Mouse (Mus musculus): ENCODE results near the gene Grap2.

Grap2 gene

GRCm38 (mm10) chr15:80538671-80539340 lies 33.6 kb upstream of the Grap2 start:
- no peak for TF ChIP-seq POU5F1 (IDR thresholded peaks at IDR 0.05; ENCODE audit: borderline replicate concordance, low read length)
- TF ChIP-seq CTCF (conservative IDR thresholded peaks at IDR 0.05; ENCODE audit: low read length): no peak
- no peak for TF ChIP-seq NANOG (IDR thresholded peaks at IDR 0.05; ENCODE audit: borderline replicate concordance, low read length)
- H3K4me3 ChIP-seq (replicated peaks; ENCODE audit: low read length): no peak overlapping the region
- no peaks in the 10 kb centered on the region for H3K4me1 ChIP-seq (replicated peaks; ENCODE audit: low read depth, low read length)
- H3K27me3 ChIP-seq (ENCODE audit: insufficient read depth, low read length): no peaks in the 10 kb centered on the region; the same call in 1 of the 2 replicates
- H3K36me3 ChIP-seq (ENCODE audit: insufficient read depth, low read length): no peaks in the 10 kb centered on the region
- no peaks in the 10 kb centered on the region for H3K9me3 ChIP-seq (ENCODE audit: low read length)

- no peaks in the 10 kb centered on the region for H3K9me3 ChIP-seq (ENCODE audit: low read length)
- H3K4me3 ChIP-seq (replicated peaks; ENCODE audit: low read length): no peak overlapping the region
- no peaks in the 10 kb centered on the region for H3K4me1 ChIP-seq (replicated peaks; ENCODE audit: low read depth, low read length)
- H3K27me3 ChIP-seq (ENCODE audit: insufficient read depth, low read length): no peaks in the 10 kb centered on the region
- no peak for TF ChIP-seq NANOG (IDR thresholded peaks at IDR 0.05; ENCODE audit: borderline replicate concordance, low read length)
- TF ChIP-seq CTCF (conservative IDR thresholded peaks at IDR 0.05; ENCODE audit: low read length): no peak
- no peak for TF ChIP-seq POU5F1 (IDR thresholded peaks at IDR 0.05; ENCODE audit: borderline replicate concordance, low read length)
- H3K36me3 ChIP-seq (ENCODE audit: insufficient read depth, low read length): no peaks in the 10 kb centered on the region
Measured at GRCm38 (mm10) chr15:80544115-80544514, 28.3 kb upstream of the Grap2 start.

GRCm38 (mm10) chr15:80545430-80545829 lies 27.0 kb upstream of the Grap2 start:
- Histone ChIP-seq H3K9me3 (ENCODE audit: low read length) (no peaks in the 10 kb centered on the region), H3K27me3 (ENCODE audit: insufficient read depth, low read length) (no peaks in the 10 kb centered on the region), H3K4me1 (replicated peaks; ENCODE audit: low read depth, low read length) (no peaks in the 10 kb centered on the region), H3K4me3 (replicated peaks; ENCODE audit: low read length) (no peak overlapping the region), H3K36me3 (ENCODE audit: insufficient read depth, low read length) (no peaks in the 10 kb centered on the region)
- TF ChIP-seq NANOG (IDR thresholded peaks at IDR 0.05; ENCODE audit: borderline replicate concordance, low read length): no peak
- no peak for TF ChIP-seq CTCF (conservative IDR thresholded peaks at IDR 0.05; ENCODE audit: low read length)
- TF ChIP-seq POU5F1 (IDR thresholded peaks at IDR 0.05; ENCODE audit: borderline replicate concordance, low read length): no peak

- no peak overlapping the region for H3K4me3 ChIP-seq (replicated peaks; ENCODE audit: low read length)
- TF ChIP-seq CTCF (conservative IDR thresholded peaks at IDR 0.05; ENCODE audit: low read length) (no peak), POU5F1 (IDR thresholded peaks at IDR 0.05; ENCODE audit: borderline replicate concordance, low read length) (no peak), NANOG (IDR thresholded peaks at IDR 0.05; ENCODE audit: borderline replicate concordance, low read length) (no peak)
- no peaks in the 10 kb centered on the region for H3K27me3 ChIP-seq (ENCODE audit: insufficient read depth, low read length)
- H3K36me3 ChIP-seq (ENCODE audit: insufficient read depth, low read length): no peaks in the 10 kb centered on the region
- H3K4me1 ChIP-seq (replicated peaks; ENCODE audit: low read depth, low read length): no peaks in the 10 kb centered on the region
- no peaks in the 10 kb centered on the region for H3K9me3 ChIP-seq (ENCODE audit: low read length)
Measured at GRCm38 (mm10) chr15:80554860-80555822, 17.3 kb upstream of the Grap2 start.

- Histone ChIP-seq H3K36me3 (ENCODE audit: insufficient read depth, low read length) (no peaks in the 10 kb centered on the region), H3K27me3 (ENCODE audit: insufficient read depth, low read length) (no peaks in the 10 kb centered on the region), H3K9me3 (ENCODE audit: low read length) (no peaks in the 10 kb centered on the region), H3K4me3 (replicated peaks; ENCODE audit: low read length) (no peak overlapping the region), H3K4me1 (replicated peaks; ENCODE audit: low read depth, low read length) (no peaks in the 10 kb centered on the region)
- TF ChIP-seq NANOG (IDR thresholded peaks at IDR 0.05; ENCODE audit: borderline replicate concordance, low read length) (no peak), POU5F1 (IDR thresholded peaks at IDR 0.05; ENCODE audit: borderline replicate concordance, low read length) (no peak), CTCF (conservative IDR thresholded peaks at IDR 0.05; ENCODE audit: low read length) (no peak)
Measured at GRCm38 (mm10) chr15:80556021-80556420, 16.4 kb upstream of the Grap2 start.

GRCm38 (mm10) chr15:80557745-80558144 lies 14.6 kb upstream of the Grap2 start:
- no peaks in the 10 kb centered on the region for H3K36me3 ChIP-seq (ENCODE audit: insufficient read depth, low read length)
- no peak for TF ChIP-seq NANOG (IDR thresholded peaks at IDR 0.05; ENCODE audit: borderline replicate concordance, low read length)

GRCm38 (mm10) chr15:80559534-80559933 lies 12.9 kb upstream of the Grap2 start:
- no peaks in the 10 kb centered on the region for H3K9me3 ChIP-seq (ENCODE audit: low read length)
- H3K4me1 ChIP-seq (replicated peaks; ENCODE audit: low read depth, low read length): 0 out of 2 replicates have a peak, but pooled peaks cover 4% of the 10 kb centered on the region
- TF ChIP-seq NANOG (IDR thresholded peaks at IDR 0.05; ENCODE audit: borderline replicate concordance, low read length) (no peak), POU5F1 (IDR thresholded peaks at IDR 0.05; ENCODE audit: borderline replicate concordance, low read length) (no peak), CTCF (conservative IDR thresholded peaks at IDR 0.05; ENCODE audit: low read length) (no peak)
- no peak overlapping the region for H3K4me3 ChIP-seq (replicated peaks; ENCODE audit: low read length)
- no peaks in the 10 kb centered on the region for H3K36me3 ChIP-seq (ENCODE audit: insufficient read depth, low read length)
- 0 out of 2 replicates have a peak, but pooled peaks cover 3% of the 10 kb centered on the region for H3K27me3 ChIP-seq (ENCODE audit: insufficient read depth, low read length)

More at GRCm38 (mm10) chr15:80557745-80558144, 14.6 kb upstream of the Grap2 start:
- Histone ChIP-seq H3K27me3 (ENCODE audit: insufficient read depth, low read length) (no peaks in the 10 kb centered on the region), H3K9me3 (ENCODE audit: low read length) (no peaks in the 10 kb centered on the region), H3K4me3 (replicated peaks; ENCODE audit: low read length) (no peak overlapping the region), H3K4me1 (replicated peaks; ENCODE audit: low read depth, low read length) (no peaks in the 10 kb centered on the region)

- Histone ChIP-seq H3K9me3 (ENCODE audit: low read length) (no peaks in the 10 kb centered on the region), H3K4me3 (replicated peaks; ENCODE audit: low read length) (no peak overlapping the region), H3K4me1 (replicated peaks; ENCODE audit: low read depth, low read length) (0 out of 2 replicates have a peak, but pooled peaks cover 7% of the 10 kb centered on the region), H3K27me3 (ENCODE audit: insufficient read depth, low read length) (0 out of 2 replicates have a peak, but pooled peaks cover 4% of the 10 kb centered on the region), H3K36me3 (ENCODE audit: insufficient read depth, low read length) (no peaks in the 10 kb centered on the region)
- TF ChIP-seq POU5F1 (IDR thresholded peaks at IDR 0.05; ENCODE audit: borderline replicate concordance, low read length) (no peak), CTCF (conservative IDR thresholded peaks at IDR 0.05; ENCODE audit: low read length) (no peak), NANOG (IDR thresholded peaks at IDR 0.05; ENCODE audit: borderline replicate concordance, low read length) (no peak)
Measured at GRCm38 (mm10) chr15:80559978-80560377, 12.4 kb upstream of the Grap2 start.
